In the genomic region with DNA sequence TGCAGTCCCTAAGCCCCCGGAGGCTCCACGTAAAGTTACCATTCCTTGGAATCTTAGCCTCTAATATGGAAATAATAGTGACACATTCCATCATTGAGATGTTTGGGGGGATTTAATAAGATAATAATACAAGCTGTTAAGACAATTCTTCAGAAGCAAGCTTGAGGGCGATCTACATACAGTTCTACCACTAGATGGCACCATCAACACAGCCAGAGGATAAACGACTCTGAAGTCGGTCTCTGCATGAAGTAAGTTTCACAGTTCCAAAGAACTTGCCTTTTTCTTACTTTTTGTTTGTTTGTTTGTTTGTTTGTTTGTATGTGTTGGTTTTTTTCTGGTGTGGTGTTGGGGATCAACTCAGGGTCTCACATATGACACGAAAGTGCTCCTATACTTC, we compare ENCODE assay signal across 9 mouse cellular contexts. TPM values are rescaled to one million over a fixed set of nuclear protein-coding genes. Genes with fewer than 3 reads are reported as not detected.
A peak's percentile ranks its signal among the peaks of the same experiment; 100 is the strongest.
DNase-seq lines count a peak whose midpoint lies in the region; ATAC-seq and TF ChIP-seq lines count a peak whose summit lies in the region.
"Had no signal": no experiment of that assay in that cellular context is flagged by ENCODE, and none has a peak within 500 bp of the region (broad histone marks: within the 10 kb centered on the region; RNA-seq: fewer than 3 reads in every experiment).

No protein-coding gene starts in this region.

- TF ChIP-seq CTCF in liver, adult 2 months (IDR thresholded peaks at IDR 0.05; ENCODE audit: low read depth, low read length) = peak; percentile 59

- no peaks in the 10 kb centered on the region for H3K4me1 ChIP-seq in forebrain, embryonic 14.5 days (ENCODE audit: control insufficient read depth, insufficient read depth, low read length)
- peaks cover 13% of the 10 kb centered on the region for H3K4me1 ChIP-seq in forebrain, embryonic 16.5 days (replicated peaks; ENCODE audit: control insufficient read depth, insufficient read depth, low read length)
- H3K4me1 ChIP-seq in liver, adult 2 months (ENCODE audit: control insufficient read depth, insufficient read depth, low read length) = no peaks in the 10 kb centered on the region
- H3K4me1 ChIP-seq in liver, embryonic 12.5 days = no peaks in the 10 kb centered on the region

- DNase-seq in forebrain, embryonic 14.5 days (ENCODE audit: low spot score) = peak; percentile 92
- DNase-seq in liver, adult 2 months (ENCODE audit: extremely low read depth, low read depth, low spot score) = peak; percentile 67
- peak; percentile 64 for DNase-seq in brain, embryonic 18.5 days (ENCODE audit: low read depth, low spot score)
- DNase-seq in kidney, postnatal 36 days = peak; percentile 26 to 33
- DNase-seq in telencephalon, adult 2 months (ENCODE audit: low read depth, low spot score) = peak; percentile 60
- no peak for DNase-seq in spleen, adult 12 weeks (ENCODE audit: low spot score)

- no peak for ATAC-seq in forebrain, embryonic 14.5 days
- ATAC-seq in forebrain, embryonic 16.5 days = no peak
- ATAC-seq in liver, embryonic 12.5 days = no peak

- no peaks in the 10 kb centered on the region for H3K27me3 ChIP-seq in forebrain, embryonic 14.5 days (replicated peaks; ENCODE audit: control insufficient read depth, insufficient read depth, low read length)
- no peaks in the 10 kb centered on the region for H3K27me3 ChIP-seq in forebrain, embryonic 16.5 days (replicated peaks; ENCODE audit: control insufficient read depth, insufficient read depth, low read length)
- no peaks in the 10 kb centered on the region for H3K27me3 ChIP-seq in liver, adult 2 months (ENCODE audit: control insufficient read depth, insufficient read depth, low read length)
- peaks cover 20% of the 10 kb centered on the region for H3K27me3 ChIP-seq in liver, embryonic 12.5 days (replicated peaks)

- H3K27ac ChIP-seq in forebrain, embryonic 14.5 days (ENCODE audit: low read depth, low read length) = no peak overlapping the region
- no peak overlapping the region for H3K27ac ChIP-seq in forebrain, embryonic 16.5 days (ENCODE audit: low read length)
- no peak overlapping the region for H3K27ac ChIP-seq in liver, adult 2 months (replicated peaks; ENCODE audit: insufficient read depth, low read depth, low read length)
- no peak overlapping the region for H3K27ac ChIP-seq in liver, embryonic 12.5 days

- no peaks in the 10 kb centered on the region for H3K79me2 ChIP-seq in liver, adult 2 months (ENCODE audit: control insufficient read depth, insufficient read depth, low read length)

- TF ChIP-seq POLR2A in liver, adult 2 months (IDR thresholded peaks at IDR 0.05; ENCODE audit: extremely low read depth, insufficient read depth, low read length) = no peak

- no peaks in the 10 kb centered on the region for H3K36me3 ChIP-seq in forebrain, embryonic 14.5 days (ENCODE audit: control insufficient read depth, insufficient read depth, low read length)
- no peaks in the 10 kb centered on the region for H3K36me3 ChIP-seq in forebrain, embryonic 16.5 days (ENCODE audit: control insufficient read depth, insufficient read depth)
- no peaks in the 10 kb centered on the region for H3K36me3 ChIP-seq in liver, adult 2 months (ENCODE audit: control insufficient read depth, insufficient read depth, low read length)
- H3K36me3 ChIP-seq in liver, embryonic 12.5 days = no peaks in the 10 kb centered on the region

- H3K9ac ChIP-seq in forebrain, embryonic 14.5 days (ENCODE audit: low read length) = no peak overlapping the region
- H3K9ac ChIP-seq in forebrain, embryonic 16.5 days (replicated peaks; ENCODE audit: low read depth, low read length) = no peak overlapping the region
- no peak overlapping the region for H3K9ac ChIP-seq in liver, adult 2 months (ENCODE audit: low read depth, low read length)
- H3K9ac ChIP-seq in liver, embryonic 12.5 days = no peak overlapping the region

- H3K4me3 ChIP-seq in forebrain, embryonic 14.5 days (ENCODE audit: low read depth, low read length) = no peak overlapping the region
- no peak overlapping the region for H3K4me3 ChIP-seq in forebrain, embryonic 16.5 days (replicated peaks; ENCODE audit: low read length)
- H3K4me3 ChIP-seq in liver, adult 2 months (ENCODE audit: insufficient read depth, low read depth, low read length) = no peak overlapping the region
- H3K4me3 ChIP-seq in liver, embryonic 12.5 days = no peak overlapping the region

- H3K4me2 ChIP-seq in forebrain, embryonic 14.5 days (ENCODE audit: low read length) = no peak overlapping the region
- H3K4me2 ChIP-seq in forebrain, embryonic 16.5 days (ENCODE audit: low read length) = no peak overlapping the region
- no peak overlapping the region for H3K4me2 ChIP-seq in liver, embryonic 12.5 days

- no peaks in the 10 kb centered on the region for H3K9me3 ChIP-seq in forebrain, embryonic 14.5 days (replicated peaks; ENCODE audit: control insufficient read depth, low read length)
- no peaks in the 10 kb centered on the region for H3K9me3 ChIP-seq in forebrain, embryonic 16.5 days (ENCODE audit: control insufficient read depth, low read length)
- no peaks in the 10 kb centered on the region for H3K9me3 ChIP-seq in liver, embryonic 12.5 days (replicated peaks)

- 10% methylated on average over 6 of the region's 6 CpGs for WGBS in forebrain, embryonic 14.5 days
- WGBS in forebrain, embryonic 16.5 days = 10% methylated on average over 6 of the region's 6 CpGs
- WGBS in liver, adult 2 months = 9% methylated on average over 6 of the region's 6 CpGs
- WGBS in liver, embryonic 12.5 days (ENCODE audit: insufficient replicate concordance) = 7% methylated on average over 6 of the region's 6 CpGs

RNA-seq across cellular contexts. Expression of gene Gja8, which starts 10.4 kb away (rescaled TPM):
- not detected in 2 replicates for polyA plus RNA-seq in forebrain, embryonic 14.5 days (2014; fragmentation: Nextera tagmentation; extraction: Ambion mirVana)
- polyA plus RNA-seq in forebrain, embryonic 16.5 days (2015; fragmentation: Nextera tagmentation; extraction: Ambion mirVana) = not detected in 2 replicates
- total RNA-seq in liver, adult 2 months (2014; rRNA removed) = not detected in 2 replicates
- not detected in 2 replicates for polyA plus RNA-seq in liver, adult 2 months (2012; rRNA removed)
- not detected in 2 replicates for polyA plus RNA-seq in liver, embryonic 12.5 days (2016; fragmentation: Nextera tagmentation; extraction: Ambion mirVana)
- total RNA-seq: left cerebral cortex, postnatal 25 days had no signal

RNA-seq across cellular contexts. Expression of gene Gpr89, which starts 31.1 kb away (rescaled TPM):
- 38.8 and 39.3 TPM in 2 replicates for polyA plus RNA-seq in forebrain, embryonic 14.5 days (2014; fragmentation: Nextera tagmentation; extraction: Ambion mirVana)
- 33.1 and 43.7 TPM in 2 replicates for polyA plus RNA-seq in forebrain, embryonic 16.5 days (2015; fragmentation: Nextera tagmentation; extraction: Ambion mirVana)
- 18.7 and 20.4 TPM in 2 replicates for total RNA-seq in liver, adult 2 months (2014; rRNA removed)
- 25.5 and 26.5 TPM in 2 replicates for polyA plus RNA-seq in liver, adult 2 months (2012; rRNA removed)
- 33.5 and 34.5 TPM in 2 replicates for polyA plus RNA-seq in liver, embryonic 12.5 days (2016; fragmentation: Nextera tagmentation; extraction: Ambion mirVana)

RNA-seq across cellular contexts. Expression of gene Gja5, which starts 31.7 kb away (rescaled TPM):
- 1.1 and 2.0 TPM in 2 replicates for polyA plus RNA-seq in forebrain, embryonic 14.5 days (2014; fragmentation: Nextera tagmentation; extraction: Ambion mirVana)
- polyA plus RNA-seq in forebrain, embryonic 16.5 days (2015; fragmentation: Nextera tagmentation; extraction: Ambion mirVana) = 2.9 and 3.6 TPM in 2 replicates
- 0.55 and 0.87 TPM in 2 replicates for total RNA-seq in liver, adult 2 months (2014; rRNA removed)
- polyA plus RNA-seq in liver, adult 2 months (2012; rRNA removed) = 0.51 and 0.82 TPM in 2 replicates
- polyA plus RNA-seq in liver, embryonic 12.5 days (2016; fragmentation: Nextera tagmentation; extraction: Ambion mirVana) = 2.5 TPM in 2 replicates
